Mouse (Mus musculus) large intestine, adult 2 months (tissue): ENCODE results near the gene Btbd2. TPM values are rescaled to one million over a fixed set of nuclear protein-coding genes. Genes with fewer than 3 reads are reported as not detected.
"Not testable (repeated sequence)": the region's sequence is repeated elsewhere in the genome, so short reads cannot be mapped to it uniquely, and the experiment has no call there.

Experiments used
- DNase-seq: peaks from one replicate; pipeline ENCODE4 v3.0.0-alpha.2; 2012; ENCODE audit warnings: low read depth, low spot score
- WGBS: fragments of 180-500 bp; shearing (Covaris S2); methylation state at CpG from one replicate; pipeline ENCODE4 v1.1.7; 2018; 5-methylcytosine and 5-hydroxymethylcytosine counted together
- polyA plus RNA-seq: library from polyadenylated mRNA; depleted of rRNA; stranded (reverse); fragments of >200 nt; gene quantifications from 2 replicates; pipeline ENCODE4 v1.2.3, GENCODE M21; 2012; rRNA removed

The Btbd2 gene
- polyA plus RNA-seq, 1 experiment: 49.0 TPM

DNA sequence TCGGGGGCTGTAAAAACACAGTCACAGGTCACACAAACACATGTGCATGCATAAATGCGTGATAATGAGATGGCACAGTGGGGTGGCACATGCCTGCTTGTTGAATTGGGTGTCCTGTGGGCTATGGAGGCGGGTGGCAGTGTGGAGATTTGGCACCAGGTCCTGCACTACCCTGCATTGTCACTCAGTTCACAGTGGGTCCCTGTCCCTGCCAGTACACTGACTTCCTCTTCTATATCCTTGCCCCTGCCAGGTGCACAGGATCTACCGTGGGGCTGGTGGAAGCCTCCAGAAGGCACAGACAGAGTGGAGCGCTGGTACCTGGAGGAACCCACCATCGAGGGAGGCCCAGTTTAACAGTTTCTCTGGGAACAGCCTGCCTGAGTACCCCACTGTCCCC is 42.5 kb downstream of the Btbd2 start:
- no peak for DNase-seq
- 84% methylated on average over 6 of the region's 6 CpGs for WGBS

DNA sequence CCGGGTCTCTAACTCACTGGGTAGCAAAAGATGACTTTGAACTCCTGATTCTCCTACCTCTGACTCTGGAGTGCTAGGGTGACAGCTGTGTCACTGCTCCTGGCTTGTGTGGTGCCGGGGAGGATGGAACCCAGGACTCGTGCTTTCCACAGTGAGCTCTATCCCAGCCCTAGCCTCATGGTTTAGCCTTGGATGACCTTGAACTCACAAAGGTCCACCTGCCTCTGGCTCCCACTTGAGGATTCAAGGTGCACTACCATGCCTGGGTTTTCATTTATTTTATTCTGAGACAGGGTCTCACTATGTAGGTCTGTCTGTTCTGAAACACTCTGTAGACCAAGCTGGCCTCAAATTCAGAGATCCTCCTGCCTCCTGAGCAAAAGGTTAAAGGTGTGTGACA is 43.0 kb downstream of the Btbd2 start:
- DNase-seq: no peak
- WGBS: 81% methylated on average over 3 of the region's 3 CpGs

DNA sequence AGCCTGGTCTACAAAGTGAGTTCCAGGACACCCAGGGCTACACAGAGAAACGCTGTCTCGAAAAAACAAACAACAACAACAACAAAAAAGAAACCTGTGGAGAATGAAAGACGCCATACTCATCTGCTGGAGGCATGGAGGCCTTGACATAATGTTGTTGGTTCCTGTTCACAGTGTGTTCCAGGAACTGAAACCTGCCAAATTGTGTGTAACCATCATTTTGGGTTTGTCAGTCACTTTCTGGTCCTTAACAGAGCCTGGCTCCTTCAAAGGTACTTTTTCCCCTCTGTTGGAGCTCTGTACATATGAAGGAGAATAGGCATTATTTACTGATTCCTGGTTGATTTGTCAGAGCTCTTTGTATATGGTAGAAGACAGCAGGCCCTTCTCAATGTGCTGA is 45.0 kb downstream of the Btbd2 start:
- WGBS: 91% methylated on average over 3 of the region's 3 CpGs
- DNase-seq: no peak

- no peak for DNase-seq
- whole genome bisulfite sequencing: 67% methylated on average over 4 of the region's 4 CpGs
These were observed 45.8 kb downstream of the Btbd2 start for GRCm38 (mm10) chr10:80611024-80611423.

GRCm38 (mm10) chr10:80610116-80610785 is 46.6 kb downstream of the Btbd2 start:
- 87% methylated on average over 9 of the region's 9 CpGs for WGBS
- no peak for DNase-seq

DNA sequence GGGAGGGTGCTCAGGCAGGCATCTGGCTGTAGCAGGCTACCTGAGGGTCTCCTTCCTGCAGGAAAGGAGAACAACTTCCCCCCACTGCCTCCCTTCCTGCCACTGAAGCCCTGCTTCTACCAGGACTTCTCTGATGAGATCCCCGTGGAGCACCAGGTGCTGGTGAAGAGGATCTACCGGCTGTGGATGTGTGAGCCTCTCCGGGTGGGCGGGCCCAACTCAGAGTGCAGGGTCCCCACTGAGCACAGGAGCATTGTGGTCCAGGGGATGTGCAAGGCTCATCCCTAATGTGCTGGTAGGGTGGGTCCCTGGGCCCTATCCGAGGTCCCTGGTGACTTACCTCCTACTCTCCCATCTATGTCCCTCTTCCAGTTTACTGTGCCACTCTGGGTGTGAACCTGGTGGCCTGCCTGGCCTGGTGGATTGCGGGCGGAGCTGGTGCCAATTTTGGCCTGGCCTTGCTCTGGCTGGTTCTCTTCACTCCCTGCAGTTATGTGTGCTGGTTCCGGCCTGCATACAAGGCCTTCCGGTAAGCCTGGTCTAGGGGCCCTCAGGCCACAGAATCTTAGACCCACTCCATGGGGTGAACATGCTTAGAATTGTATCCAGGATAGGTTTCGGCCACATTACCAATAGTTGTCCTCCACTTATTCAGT is 47.5 kb downstream of the Btbd2 start:
- 90% methylated on average over 10 of the region's 10 CpGs for WGBS
- no peak for DNase-seq

- no peak for DNase-seq
- 84% methylated on average over 3 of the region's 3 CpGs for WGBS
These were observed 48.4 kb downstream of the Btbd2 start for GRCm38 (mm10) chr10:80608435-80608834.

- no peak for DNase-seq
- 82% methylated on average over 34 of the region's 34 CpGs for WGBS
These were observed 50.0 kb downstream of the Btbd2 start for GRCm38 (mm10) chr10:80606737-80607350.

DNA sequence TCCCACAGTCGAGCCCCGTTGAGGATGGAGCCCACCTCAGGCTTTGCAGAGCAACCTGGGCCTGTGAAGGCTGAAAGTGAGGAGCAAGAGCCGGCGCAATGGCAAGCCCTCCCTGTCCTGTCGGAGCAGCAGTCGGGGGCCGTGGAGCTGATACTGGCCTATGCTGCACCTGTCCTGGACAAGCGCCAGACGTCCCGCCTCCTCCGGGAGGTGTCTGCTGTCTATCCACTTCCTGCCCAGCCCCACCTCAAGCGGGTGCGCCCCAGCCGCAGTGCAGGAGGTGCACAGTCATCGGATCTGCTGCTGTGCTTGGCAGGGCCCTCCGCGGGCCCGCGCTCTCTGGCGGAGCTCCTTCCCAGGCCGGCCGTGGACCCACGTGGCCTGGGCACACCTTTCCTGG is 50.6 kb downstream of the Btbd2 start:
- peak; percentile 70 for DNase-seq
- 33% methylated on average over 23 of the region's 23 CpGs for WGBS

- WGBS: 48% methylated on average over 4 of the region's 4 CpGs
- not testable (repeated sequence) for DNase-seq
These were observed 51.1 kb downstream of the Btbd2 start, which contains the start of gene Gm49322 for GRCm38 (mm10) chr10:80605721-80606120. Gm49322 (plus strand) TSS chr10:80606021.

DNA sequence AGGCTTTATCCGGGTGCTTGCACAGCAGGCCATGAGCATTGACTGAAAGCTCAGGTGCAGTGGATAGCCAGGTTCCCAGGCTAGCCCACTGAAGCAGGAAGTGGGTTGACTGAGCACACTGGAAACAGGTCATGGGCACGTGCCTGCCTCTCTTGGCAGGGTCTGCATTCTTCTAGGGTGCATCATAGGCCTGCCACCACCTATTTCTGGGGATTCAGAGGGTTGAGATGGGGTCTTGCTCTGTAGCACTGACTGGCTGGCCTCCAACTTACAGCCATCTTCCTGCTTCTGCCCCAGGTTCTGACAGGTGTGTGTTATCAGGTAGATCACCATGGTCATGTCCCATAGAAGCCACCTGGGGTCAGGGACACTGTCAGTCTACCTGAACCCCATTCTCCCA is 51.9 kb downstream of the Btbd2 start:
- WGBS: 76% methylated on average over 2 of the region's 2 CpGs
- DNase-seq: no peak

GRCm38 (mm10) chr10:80604001-80604509 is 52.8 kb downstream of the Btbd2 start:
- WGBS: 29% methylated on average over 7 of the region's 7 CpGs
- no peak for DNase-seq

GRCm38 (mm10) chr10:80603364-80603763 is 53.5 kb downstream of the Btbd2 start:
- no peak for DNase-seq
- WGBS: 9% methylated on average over 7 of the region's 7 CpGs

GRCm38 (mm10) chr10:80602698-80603325 is 54.1 kb downstream of the Btbd2 start, which contains the start of the genes Scamp4 and Adat3:
Scamp4 (plus strand) TSS chr10:80602872.
Adat3 (plus strand) TSS chr10:80602880.
- WGBS: under 1% methylated on average over 54 of the region's 54 CpGs
- DNase-seq: peak; percentile 82

GRCm38 (mm10) chr10:80596318-80596717 is 60.6 kb downstream of the Btbd2 start:
- DNase-seq: no peak
- 49% methylated on average over 4 of the region's 4 CpGs for WGBS

Other genes with a start within 250 kb of the Btbd2 start
- gene Tcf3, start 223.4 kb downstream of the Btbd2 start, polyA plus RNA-seq: 60.2 and 76.9 TPM in 2 replicates
- 0.09 and 0.19 TPM in 2 replicates for gene Onecut3, start 162.2 kb downstream of the Btbd2 start, polyA plus RNA-seq
- 0.03 TPM in 1 of 2 replicates, not detected in the other for gene Atp8b3, start 117.9 kb downstream of the Btbd2 start, polyA plus RNA-seq
- 35.4 and 42.4 TPM in 2 replicates for gene Rexo1, start 95.5 kb downstream of the Btbd2 start, polyA plus RNA-seq
- gene Klf16, start 79.8 kb downstream of the Btbd2 start, polyA plus RNA-seq: 12.6 and 12.8 TPM in 2 replicates
- gene Abhd17a, start 66.7 kb downstream of the Btbd2 start, polyA plus RNA-seq: 214 and 233 TPM in 2 replicates
- 129 and 145 TPM in 2 replicates for gene Scamp4, start 54.2 kb downstream of the Btbd2 start, polyA plus RNA-seq
- 11.8 and 14.6 TPM in 2 replicates for gene Adat3, start 54.2 kb downstream of the Btbd2 start, polyA plus RNA-seq
- 3.5 and 3.7 TPM in 2 replicates for gene Gm49322, start 51.0 kb downstream of the Btbd2 start, polyA plus RNA-seq
- gene Csnk1g2, start 34.2 kb downstream of the Btbd2 start, polyA plus RNA-seq: 184 and 212 TPM in 2 replicates
- 112 and 121 TPM in 2 replicates for gene Mknk2, start 21.0 kb upstream of the Btbd2 start, polyA plus RNA-seq
- gene Mob3a, start 44.9 kb upstream of the Btbd2 start, polyA plus RNA-seq: 39.2 and 40.8 TPM in 2 replicates
- 22.8 and 30.0 TPM in 2 replicates for gene Izumo4, start 45.1 kb upstream of the Btbd2 start, polyA plus RNA-seq
- gene Ap3d1, start 85.2 kb upstream of the Btbd2 start, polyA plus RNA-seq: 75.1 and 109 TPM in 2 replicates
- gene Dot1l, start 98.1 kb upstream of the Btbd2 start, polyA plus RNA-seq: 20.0 and 29.6 TPM in 2 replicates
- 26.8 and 30.3 TPM in 2 replicates for gene Sf3a2, start 141.1 kb upstream of the Btbd2 start, polyA plus RNA-seq
- gene Plekhj1, start 141.6 kb upstream of the Btbd2 start, polyA plus RNA-seq: 50.7 and 54.0 TPM in 2 replicates
- 0.63 and 0.96 TPM in 2 replicates for gene Amh, start 148.2 kb upstream of the Btbd2 start, polyA plus RNA-seq
- not detected in 2 replicates for gene Jsrp1, start 156.4 kb upstream of the Btbd2 start, polyA plus RNA-seq
- 980 and 1,000 TPM in 2 replicates for gene Oaz1, start 169.6 kb upstream of the Btbd2 start, polyA plus RNA-seq
- 0.04 and 0.05 TPM in 2 replicates for gene Lingo3, start 187.0 kb upstream of the Btbd2 start, polyA plus RNA-seq
- gene Lsm7, start 198.1 kb upstream of the Btbd2 start, polyA plus RNA-seq: 114 and 134 TPM in 2 replicates
- gene Sppl2b, start 198.2 kb upstream of the Btbd2 start, polyA plus RNA-seq: 48.4 and 72.7 TPM in 2 replicates
- 0.21 and 0.32 TPM in 2 replicates for gene Tmprss9, start 214.8 kb upstream of the Btbd2 start, polyA plus RNA-seq
- 199 and 214 TPM in 2 replicates for gene Timm13, start 243.9 kb upstream of the Btbd2 start, polyA plus RNA-seq